Mouse (Mus musculus): ENCODE data around the gene Plekha7. TPM values are rescaled to one million over a fixed set of nuclear protein-coding genes. Genes with fewer than 3 reads are reported as not detected.

Plekha7 gene
- total RNA-seq, 4 experiments from 2014 or later, result 4.2 to 9.8 (median 6.5) TPM

DNA sequence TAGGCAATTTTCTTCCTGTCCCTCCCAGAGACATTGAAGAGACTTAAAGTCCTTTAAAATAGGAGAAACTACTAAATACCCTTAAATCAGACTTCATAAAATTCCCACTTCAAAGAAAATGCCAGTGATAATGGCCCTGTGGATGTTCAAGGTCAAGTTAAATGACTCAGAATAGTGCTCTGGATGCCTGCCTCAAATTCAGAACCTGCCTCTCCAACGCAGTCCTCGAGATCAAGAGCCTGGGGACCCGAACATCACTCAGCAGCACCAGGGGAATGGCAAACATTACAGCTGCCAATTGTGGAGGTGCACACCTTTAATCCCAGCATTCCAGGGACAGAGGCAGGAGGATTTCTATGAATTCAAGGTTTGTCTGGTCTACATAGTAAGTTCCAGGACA, 56.7 kb downstream of the Plekha7 start:
- no peak for DNase-seq (ENCODE audit: low spot score)

- no peak for DNase-seq (ENCODE audit: low spot score)
Measured at GRCm38 (mm10) chr7:116248536-116248935, 59.6 kb downstream of the Plekha7 start.

GRCm38 (mm10) chr7:116247377-116247729, 60.8 kb downstream of the Plekha7 start:
- DNase-seq (ENCODE audit: low spot score), result no peak

GRCm38 (mm10) chr7:116246696-116247376, 61.3 kb downstream of the Plekha7 start:
- no peak for DNase-seq (ENCODE audit: low spot score)

- DNase-seq (ENCODE audit: low spot score), result no peak
Measured at GRCm38 (mm10) chr7:116245815-116246695, 62.1 kb downstream of the Plekha7 start.

DNA sequence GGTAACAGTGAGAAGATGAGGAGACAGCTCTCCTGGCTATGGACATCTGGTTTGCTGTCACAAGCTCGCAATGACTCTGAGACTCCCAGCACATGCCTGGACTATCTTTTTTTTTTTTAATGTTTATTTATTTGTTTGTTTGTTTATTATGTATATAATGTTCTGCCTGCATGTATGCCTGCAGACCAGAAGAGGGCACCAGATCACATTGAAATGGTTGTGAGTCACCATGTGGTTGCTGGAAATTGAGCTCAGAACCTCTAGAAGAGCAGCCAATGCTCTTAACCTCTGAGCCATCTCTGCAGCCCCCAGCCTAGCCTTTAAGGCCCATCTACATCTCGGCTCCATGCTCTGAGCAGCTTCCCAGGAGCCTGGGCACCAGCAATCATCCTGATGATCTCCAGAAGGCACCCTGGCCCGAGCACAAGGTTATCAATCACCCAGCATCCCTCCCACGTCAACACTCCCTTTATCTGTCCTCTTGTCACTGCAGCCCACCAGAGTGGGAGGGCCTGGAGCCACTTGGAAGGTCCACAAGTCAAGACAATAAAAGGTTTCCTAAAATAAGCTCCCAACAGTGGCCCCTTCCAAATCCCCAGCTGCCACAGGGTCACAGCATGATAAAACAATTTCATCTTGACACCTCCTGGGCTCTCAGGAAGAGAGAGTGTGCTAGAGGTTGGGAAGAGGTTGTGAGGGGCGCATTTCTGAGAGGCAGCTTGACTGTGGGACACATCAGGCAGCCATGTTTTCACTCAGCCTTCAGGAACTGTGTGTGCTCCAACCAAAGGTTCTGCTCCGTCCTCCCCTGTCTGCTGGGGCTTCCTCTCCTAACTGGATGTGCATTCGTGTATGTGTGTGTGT, 63.6 kb downstream of the Plekha7 start:
- no peak for DNase-seq (ENCODE audit: low spot score)

- DNase-seq (ENCODE audit: low spot score), result no peak
Measured at GRCm38 (mm10) chr7:116242810-116243209, 65.4 kb downstream of the Plekha7 start.

GRCm38 (mm10) chr7:116241601-116242000, 66.6 kb downstream of the Plekha7 start:
- no peak for DNase-seq (ENCODE audit: low spot score)

GRCm38 (mm10) chr7:116240791-116241474, 67.2 kb downstream of the Plekha7 start:
- DNase-seq (ENCODE audit: low spot score), result no peak

DNA sequence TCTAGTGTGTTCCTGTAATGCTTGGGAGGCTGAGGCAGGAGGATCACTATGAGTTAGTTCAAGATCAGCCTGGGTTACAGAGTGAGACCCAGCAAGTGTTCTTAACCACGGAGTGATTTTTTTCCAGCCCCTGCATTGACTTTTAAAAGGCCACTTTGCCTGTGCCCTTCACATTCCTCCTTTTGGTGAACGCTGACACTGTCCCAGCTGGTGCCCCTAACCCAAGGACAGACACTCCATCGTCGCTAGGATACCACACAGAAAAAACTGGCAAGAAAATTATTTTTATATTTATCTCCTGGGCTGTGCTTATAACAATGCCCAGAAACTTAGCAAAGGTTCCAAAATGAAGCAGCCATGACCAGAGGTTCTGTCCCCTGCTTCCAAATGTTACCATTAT, 67.8 kb downstream of the Plekha7 start:
- DNase-seq (ENCODE audit: low spot score), result no peak

DNA sequence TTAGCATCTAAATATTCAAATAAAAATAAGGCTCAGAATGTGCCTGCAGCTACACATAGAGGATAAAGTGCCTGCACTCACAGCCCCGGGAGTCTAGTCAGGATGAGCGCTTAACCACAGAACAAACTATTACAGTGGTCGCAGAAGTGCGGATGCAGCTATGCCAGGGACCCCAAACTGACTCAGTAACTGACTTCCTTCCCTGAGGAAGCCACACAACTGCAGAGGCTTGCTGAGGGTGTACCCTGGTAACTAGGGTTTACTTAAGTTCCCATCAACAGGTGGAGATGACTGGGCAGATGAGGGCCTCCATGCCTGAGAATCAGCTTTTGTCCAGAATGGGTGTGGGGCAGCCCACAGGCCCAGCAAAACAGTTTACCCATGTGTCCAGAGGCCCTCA, 69.9 kb downstream of the Plekha7 start:
- DNase-seq (ENCODE audit: low spot score), result no peak

- no peak for DNase-seq (ENCODE audit: low spot score)
Measured at GRCm38 (mm10) chr7:116237157-116237981, 70.8 kb downstream of the Plekha7 start.

GRCm38 (mm10) chr7:116236608-116237007, 71.6 kb downstream of the Plekha7 start:
- DNase-seq (ENCODE audit: low spot score), result no peak

DNA sequence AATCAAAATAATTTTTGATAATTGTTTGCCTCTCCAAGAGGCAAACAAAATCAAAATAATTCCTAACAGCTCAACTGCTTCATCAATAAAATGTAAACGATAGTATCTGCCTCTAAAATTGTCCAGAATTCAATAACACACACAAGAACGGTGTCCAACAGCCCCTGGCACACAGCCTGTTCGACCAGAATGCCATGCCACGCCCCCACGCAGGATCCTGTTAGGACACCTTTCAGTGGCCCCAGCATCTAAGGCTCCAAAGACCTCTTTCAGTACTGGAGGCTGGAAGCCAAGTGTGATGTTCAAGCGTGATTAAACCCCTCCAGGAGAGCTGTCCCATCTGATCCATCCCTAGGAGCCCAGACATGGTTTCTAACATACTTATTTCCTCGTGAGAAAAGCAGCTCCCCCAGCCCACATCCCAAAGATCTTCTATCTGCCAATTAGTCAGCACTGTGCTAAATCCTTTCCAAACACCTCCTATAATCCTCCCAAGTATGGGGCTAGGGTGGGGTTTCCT, 73.8 kb downstream of the Plekha7 start:
- no peak for DNase-seq (ENCODE audit: low spot score)

- DNase-seq (ENCODE audit: low spot score), result no peak
Measured at GRCm38 (mm10) chr7:116230811-116231609, 77.2 kb downstream of the Plekha7 start.

DNA sequence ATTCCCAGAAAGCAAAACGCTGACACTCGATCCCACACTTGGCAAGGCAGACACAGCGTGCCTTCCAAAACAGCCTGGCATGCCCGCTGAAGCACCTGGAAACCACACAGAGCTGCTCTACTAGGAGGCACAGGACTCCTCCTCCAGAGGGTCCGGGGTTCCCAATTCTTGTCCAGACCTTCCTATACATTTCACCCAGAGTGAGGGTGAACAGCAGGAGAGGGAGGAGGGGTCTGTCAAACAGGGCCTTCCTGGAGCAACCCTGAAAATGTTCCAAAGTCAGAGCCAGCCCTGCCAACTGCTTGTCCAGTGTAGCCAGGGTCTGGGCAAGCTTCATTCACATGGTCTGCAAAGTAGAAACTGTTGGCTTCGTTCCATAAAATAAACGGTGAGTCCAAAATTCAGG, 81.3 kb downstream of the Plekha7 start:
- no peak for DNase-seq (ENCODE audit: low spot score)

DNA sequence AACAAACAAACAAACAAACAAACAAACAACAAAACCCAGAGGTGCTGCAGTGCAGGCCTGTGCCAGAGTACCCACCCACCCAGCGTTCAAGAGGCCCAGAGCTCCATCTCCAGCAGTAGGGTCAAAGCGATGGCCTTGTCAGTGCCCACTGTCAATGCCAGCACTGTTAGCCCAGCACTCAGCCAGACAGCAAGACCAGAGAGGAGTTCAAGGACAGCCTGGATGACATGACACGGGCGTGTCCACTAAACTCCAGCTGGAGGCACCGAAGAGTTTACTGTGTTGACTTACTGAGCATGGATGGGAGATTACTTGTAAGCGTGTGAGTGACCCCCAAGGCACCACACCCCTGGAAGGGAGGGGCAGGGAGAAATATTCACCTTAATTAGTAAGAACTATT, 81.9 kb downstream of the Plekha7 start:
- DNase-seq (ENCODE audit: low spot score), result no peak

- no peak for DNase-seq (ENCODE audit: low spot score)
Measured at GRCm38 (mm10) chr7:116224543-116224942, 83.6 kb downstream of the Plekha7 start.

GRCm38 (mm10) chr7:116223010-116223783, 85.0 kb downstream of the Plekha7 start:
- no peak for DNase-seq (ENCODE audit: low spot score)

All from heart, adult 8-10 months (tissue).